Mouse (Mus musculus): Measurements from ENCODE around the gene Pot1b. TPM values are rescaled to one million over a fixed set of nuclear protein-coding genes. Genes with fewer than 3 reads are reported as not detected.

The Pot1b gene
- 6.0 and 8.4 TPM in 2 replicates for polyA plus RNA-seq (2016; fragmentation: Nextera tagmentation; extraction: Ambion mirVana)

- H3K4me1 ChIP-seq, result no peaks in the 10 kb centered on the region
- H3K27ac ChIP-seq, result peak within 1 kb of the TSS; percentile 86
- H3K9me3 ChIP-seq, result no peaks in the 10 kb centered on the region
- peak; percentile 98 for DNase-seq (ENCODE audit: low spot score)
- under 1% methylated on average over 36 of the region's 37 CpGs for WGBS
- H3K4me3 ChIP-seq, result peak within 1 kb of the TSS; percentile 80
- 0 out of 2 replicates have a peak, but pooled peaks cover 3% of the 10 kb centered on the region for H3K36me3 ChIP-seq
- H3K27me3 ChIP-seq (ENCODE audit: insufficient read depth, poor library complexity, severe bottlenecking), result no peaks in the 10 kb centered on the region
These were observed at the start of gene Pot1b for GRCm38 (mm10) chr17:55711984-55712811. Gene Pot1b, minus strand, starts transcription at chr17:55712628.

DNA sequence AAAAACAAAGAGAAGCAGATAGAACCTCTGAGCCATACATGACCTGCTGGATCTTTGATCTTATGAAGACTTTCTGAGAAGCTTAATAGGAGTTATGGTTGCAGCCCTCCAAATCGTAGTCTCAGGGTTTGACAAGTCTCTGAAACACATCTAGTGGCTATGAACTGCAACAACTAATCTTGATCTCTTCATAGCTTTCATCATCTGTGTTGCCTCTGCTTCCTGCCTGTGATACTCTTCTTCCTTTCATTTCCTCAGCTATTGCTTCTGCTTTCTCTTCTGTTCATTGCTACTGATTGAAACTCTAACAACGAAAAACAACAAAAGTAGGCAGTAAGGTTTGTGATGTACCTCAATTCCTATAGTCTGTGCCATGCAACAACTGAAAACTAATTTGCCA lies 38.7 kb upstream of the Pot1b start:
- Histone ChIP-seq H3K36me3 (no peaks in the 10 kb centered on the region), H3K4me3 (no peak overlapping the region), H3K27ac (no peak overlapping the region), H3K9me3 (no peaks in the 10 kb centered on the region), H3K27me3 (ENCODE audit: insufficient read depth, poor library complexity, severe bottlenecking) (no peaks in the 10 kb centered on the region), H3K4me1 (no peaks in the 10 kb centered on the region)
- WGBS, result 78% methylated on average over 2 of the region's 2 CpGs
- no peak for DNase-seq (ENCODE audit: low spot score)

DNA sequence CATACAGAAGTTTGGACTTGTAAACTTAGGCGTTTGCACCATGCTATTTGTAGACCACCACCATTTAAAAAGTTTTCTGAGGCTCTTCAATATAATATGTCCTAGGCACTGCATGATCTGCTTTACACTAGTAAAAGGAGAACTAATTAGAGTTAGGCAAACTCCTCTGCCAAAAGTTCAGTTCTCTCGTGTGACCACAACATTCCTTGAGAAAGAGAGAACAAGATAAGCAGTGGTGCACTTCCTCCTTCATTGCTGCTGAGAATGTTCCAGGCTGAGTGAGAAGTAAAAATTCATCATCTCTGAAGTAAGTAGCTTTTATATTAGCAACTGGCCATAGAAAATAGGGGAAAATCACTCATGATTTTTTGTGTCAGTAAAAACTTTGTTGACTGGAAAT lies 37.4 kb upstream of the Pot1b start, which contains the start of gene Adgre4:
Gene Adgre4, plus strand, starts transcription at position 199 of the 400 bp plus-strand sequence.
- no peaks in the 10 kb centered on the region for H3K4me1 ChIP-seq
- no peaks in the 10 kb centered on the region for H3K9me3 ChIP-seq
- H3K36me3 ChIP-seq, result no peaks in the 10 kb centered on the region
- DNase-seq (ENCODE audit: low spot score), result no peak
- H3K27ac ChIP-seq, result no peak within 1 kb of the TSS
- H3K4me3 ChIP-seq, result no peak within 1 kb of the TSS
- WGBS, result 46% methylated on average over 2 of the region's 2 CpGs
- H3K27me3 ChIP-seq (ENCODE audit: insufficient read depth, poor library complexity, severe bottlenecking), result no peaks in the 10 kb centered on the region

DNA sequence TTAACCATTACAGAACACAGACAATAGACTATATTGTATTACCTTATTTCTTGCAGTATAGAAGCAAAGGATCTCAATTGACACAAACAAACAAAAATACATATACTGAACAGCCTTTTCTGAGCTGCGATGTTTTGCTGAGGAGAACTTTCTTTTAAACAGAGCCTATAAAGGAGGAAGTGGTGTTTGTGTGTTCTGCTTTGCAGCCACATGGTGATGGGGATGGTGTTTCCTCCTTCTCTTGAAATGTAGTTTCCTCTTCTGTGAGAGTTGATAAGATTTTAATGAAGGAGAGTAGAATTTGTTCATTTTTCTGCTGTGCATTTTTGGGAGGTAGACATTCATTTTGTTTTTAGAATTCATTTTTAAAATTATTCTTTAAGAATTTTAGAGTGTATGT lies 24.2 kb upstream of the Pot1b start:
- Histone ChIP-seq H3K27ac (no peak overlapping the region), H3K9me3 (no peaks in the 10 kb centered on the region), H3K4me3 (no peak overlapping the region), H3K36me3 (no peaks in the 10 kb centered on the region), H3K27me3 (ENCODE audit: insufficient read depth, poor library complexity, severe bottlenecking) (no peaks in the 10 kb centered on the region), H3K4me1 (no peaks in the 10 kb centered on the region)
- 62% methylated on average over 1 of the region's 1 CpGs for WGBS
- DNase-seq (ENCODE audit: low spot score), result no peak

- Histone ChIP-seq H3K36me3 (no peaks in the 10 kb centered on the region), H3K9me3 (no peaks in the 10 kb centered on the region), H3K4me3 (no peak overlapping the region), H3K4me1 (no peaks in the 10 kb centered on the region), H3K27ac (no peak overlapping the region), H3K27me3 (ENCODE audit: insufficient read depth, poor library complexity, severe bottlenecking) (no peaks in the 10 kb centered on the region)
- WGBS, result 72% methylated on average over 2 of the region's 2 CpGs
- no peak for DNase-seq (ENCODE audit: low spot score)
These were observed 13.8 kb upstream of the Pot1b start for GRCm38 (mm10) chr17:55726193-55726592.

- Histone ChIP-seq H3K36me3 (no peaks in the 10 kb centered on the region), H3K27me3 (ENCODE audit: insufficient read depth, poor library complexity, severe bottlenecking) (no peaks in the 10 kb centered on the region), H3K9me3 (no peaks in the 10 kb centered on the region), H3K4me1 (no peaks in the 10 kb centered on the region), H3K27ac (no peak overlapping the region), H3K4me3 (no peak overlapping the region)
- 70% methylated on average over 2 of the region's 2 CpGs for WGBS
- no peak for DNase-seq (ENCODE audit: low spot score)
These were observed 9.8 kb upstream of the Pot1b start for GRCm38 (mm10) chr17:55722250-55722649.

DNA sequence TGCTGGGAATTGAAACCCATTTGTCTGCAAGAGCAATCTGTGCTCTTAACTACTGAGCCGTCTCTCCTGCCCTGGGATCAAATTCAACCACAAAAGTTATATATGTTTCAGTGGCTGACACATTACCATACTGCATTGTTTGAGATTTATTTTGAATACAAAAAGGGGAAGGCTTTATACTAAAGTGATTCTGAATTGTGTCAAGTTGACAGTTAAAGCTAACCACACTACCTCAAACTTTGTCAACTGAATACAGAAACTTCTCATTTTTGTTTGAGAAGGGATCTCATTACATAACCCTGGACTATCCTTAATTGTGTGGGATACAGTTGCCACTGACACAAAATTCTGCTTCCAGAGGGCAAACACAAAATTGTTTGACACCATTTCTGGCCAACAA lies 8.8 kb upstream of the Pot1b start:
- no peak overlapping the region for H3K27ac ChIP-seq
- 86% methylated on average over 1 of the region's 1 CpGs for WGBS
- H3K27me3 ChIP-seq (ENCODE audit: insufficient read depth, poor library complexity, severe bottlenecking), result no peaks in the 10 kb centered on the region
- H3K36me3 ChIP-seq, result no peaks in the 10 kb centered on the region
- no peaks in the 10 kb centered on the region for H3K4me1 ChIP-seq
- no peak for DNase-seq (ENCODE audit: low spot score)
- H3K4me3 ChIP-seq, result no peak overlapping the region
- no peaks in the 10 kb centered on the region for H3K9me3 ChIP-seq

DNA sequence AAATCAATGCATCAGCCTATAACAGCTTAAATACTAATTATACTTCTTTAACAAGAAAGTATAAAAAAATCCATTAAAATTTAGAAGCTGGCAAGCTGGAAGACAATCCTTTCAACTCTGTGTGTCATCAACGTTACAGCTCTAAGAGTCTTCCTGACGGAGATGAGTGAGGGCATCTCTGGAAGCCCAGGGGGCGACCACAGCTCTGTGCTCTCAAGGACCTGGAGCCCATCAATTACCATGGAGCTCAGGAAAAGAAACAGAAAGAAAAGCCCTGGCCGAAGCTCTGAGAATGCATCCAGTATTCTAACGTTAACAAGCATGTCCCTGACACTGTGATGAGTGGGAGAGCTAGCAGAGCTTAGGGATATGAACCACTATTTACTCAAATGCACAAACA lies 9.6 kb downstream of the Pot1b start:
- Histone ChIP-seq H3K36me3 (peaks cover 20% of the 10 kb centered on the region; the same call in 1 of the 2 replicates), H3K27me3 (ENCODE audit: insufficient read depth, poor library complexity, severe bottlenecking) (no peaks in the 10 kb centered on the region), H3K9me3 (no peaks in the 10 kb centered on the region), H3K4me3 (no peak overlapping the region), H3K27ac (no peak overlapping the region), H3K4me1 (no peaks in the 10 kb centered on the region)
- whole genome bisulfite sequencing, result 62% methylated on average over 5 of the region's 5 CpGs
- no peak for DNase-seq (ENCODE audit: low spot score)

DNA sequence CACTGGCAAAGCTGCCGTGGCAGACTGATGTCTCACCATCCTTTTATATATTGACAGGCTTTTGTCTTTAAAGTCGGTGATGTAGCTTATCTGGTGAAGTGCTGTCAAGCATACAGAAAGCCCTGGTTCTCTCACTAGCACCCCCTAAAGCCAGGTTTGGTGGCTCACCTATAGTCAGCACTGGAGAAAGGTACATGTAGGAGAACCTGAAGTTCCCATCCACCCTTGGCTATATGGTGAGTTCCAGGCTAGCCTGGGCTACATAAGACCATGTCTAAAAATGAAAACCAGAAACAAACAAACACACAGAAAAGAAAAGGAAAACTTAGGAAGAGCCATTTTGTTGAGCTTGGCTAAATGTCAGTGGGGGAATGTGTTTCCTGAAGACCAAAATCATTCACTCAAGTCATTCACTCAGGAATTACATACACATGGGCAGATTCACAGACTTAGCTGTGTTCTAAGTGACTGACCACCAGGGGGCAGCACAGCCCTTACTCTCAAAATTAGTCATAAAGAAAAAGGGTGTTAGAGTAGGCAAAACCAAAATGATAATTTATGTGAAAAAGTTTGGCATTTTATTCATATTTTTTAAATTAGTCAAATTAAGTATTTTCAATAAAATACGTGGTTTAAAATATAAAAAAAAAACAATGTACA lies 10.1 kb downstream of the Pot1b start:
- H3K9me3 ChIP-seq, result no peaks in the 10 kb centered on the region
- H3K27ac ChIP-seq, result no peak overlapping the region
- H3K4me1 ChIP-seq, result no peaks in the 10 kb centered on the region
- no peaks in the 10 kb centered on the region for H3K27me3 ChIP-seq (ENCODE audit: insufficient read depth, poor library complexity, severe bottlenecking)
- WGBS, result 56% methylated on average over 3 of the region's 3 CpGs
- H3K36me3 ChIP-seq, result peaks cover 22% of the 10 kb centered on the region
- DNase-seq (ENCODE audit: low spot score), result peak; percentile 80
- H3K4me3 ChIP-seq, result no peak overlapping the region

DNA sequence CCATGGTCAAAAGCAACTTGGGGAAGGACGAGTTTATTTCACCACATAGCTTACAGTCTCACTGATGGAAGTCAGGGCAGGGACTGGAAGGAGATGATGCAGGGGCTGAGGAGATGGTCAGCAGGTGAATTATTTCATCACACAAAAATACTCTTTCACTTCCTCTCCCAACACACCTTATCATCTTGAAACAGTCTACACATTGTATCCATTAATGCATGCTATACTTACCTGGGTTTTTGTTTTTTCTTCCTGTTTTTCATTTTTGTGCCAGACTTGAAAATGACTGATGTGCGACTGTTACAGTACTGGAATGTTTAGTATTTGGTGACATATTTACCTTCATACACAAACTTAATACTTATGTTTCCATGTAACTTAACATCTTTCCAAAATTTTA lies 13.0 kb downstream of the Pot1b start:
- Histone ChIP-seq H3K27ac (no peak overlapping the region), H3K27me3 (ENCODE audit: insufficient read depth, poor library complexity, severe bottlenecking) (no peaks in the 10 kb centered on the region), H3K4me3 (no peak overlapping the region), H3K9me3 (no peaks in the 10 kb centered on the region), H3K36me3 (peaks cover 28% of the 10 kb centered on the region), H3K4me1 (no peaks in the 10 kb centered on the region)
- WGBS, result 75% methylated on average over 2 of the region's 2 CpGs
- no peak for DNase-seq (ENCODE audit: low spot score)

DNA sequence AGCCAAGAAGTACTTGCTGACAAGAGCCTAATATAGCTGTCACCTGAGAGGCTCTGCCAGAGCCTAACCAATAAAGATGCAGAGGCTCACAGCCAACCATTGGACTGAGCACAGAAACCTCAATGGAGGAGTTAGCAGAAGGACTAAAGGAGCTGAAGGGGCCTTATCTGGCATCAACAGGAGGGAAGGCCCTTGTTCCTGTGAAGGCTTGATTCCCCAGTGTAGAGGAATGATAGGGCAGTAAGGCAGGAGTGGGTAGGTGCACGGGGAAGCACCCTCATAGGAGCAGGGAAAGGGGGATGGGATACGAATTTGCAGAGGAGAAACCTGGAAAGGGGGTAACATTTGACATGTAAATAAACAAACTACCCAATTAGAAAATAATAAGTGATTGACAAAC lies 51.3 kb downstream of the Pot1b start:
- no peak overlapping the region for H3K27ac ChIP-seq
- H3K9me3 ChIP-seq, result no peaks in the 10 kb centered on the region
- DNase-seq (ENCODE audit: low spot score), result peak; percentile 77
- no peaks in the 10 kb centered on the region for H3K27me3 ChIP-seq (ENCODE audit: insufficient read depth, poor library complexity, severe bottlenecking)
- H3K4me3 ChIP-seq, result no peak overlapping the region
- H3K4me1 ChIP-seq, result no peaks in the 10 kb centered on the region
- 74% methylated on average over 2 of the region's 2 CpGs for WGBS
- H3K36me3 ChIP-seq, result peaks cover 15% of the 10 kb centered on the region

GRCm38 (mm10) chr17:55625092-55625491 lies 87.3 kb downstream of the Pot1b start, which contains the start of gene Vmn2r118:
Gene Vmn2r118, minus strand, starts transcription at chr17:55625192.
- Histone ChIP-seq H3K9me3 (no peaks in the 10 kb centered on the region), H3K4me3 (no peak within 1 kb of the TSS), H3K4me1 (no peaks in the 10 kb centered on the region), H3K27me3 (ENCODE audit: insufficient read depth, poor library complexity, severe bottlenecking) (no peaks in the 10 kb centered on the region), H3K27ac (no peak within 1 kb of the TSS), H3K36me3 (no peaks in the 10 kb centered on the region)
- 87% methylated on average over 3 of the region's 3 CpGs for WGBS
- no peak for DNase-seq (ENCODE audit: low spot score)
